Mouse (Mus musculus) embryonic facial prominence, embryonic 10.5 days (tissue): Measurements from ENCODE around the gene Pid1. TPM values are rescaled to one million over a fixed set of nuclear protein-coding genes. Genes with fewer than 3 reads are reported as not detected.

Experiments used
- DNase-seq: peaks from one replicate; pipeline ENCODE4 v3.0.0-alpha.2; 2017; ENCODE audit warnings: low spot score
- H3K27ac ChIP-seq: fragments of 300-500 bp; sonication (generic); replicated peaks from 2 replicates; pipeline ENCODE4 v1.5.1; 2016; ENCODE audit warnings: mild to moderate bottlenecking
- H3K27me3 ChIP-seq: fragments of 300-500 bp; sonication (generic); replicated peaks from 2 replicates; pipeline ENCODE4 v1.6.1; 2016; ENCODE audit warnings: low read depth, mild to moderate bottlenecking; ENCODE audit not compliant: poor library complexity, severe bottlenecking
- H3K36me3 ChIP-seq: fragments of 300-500 bp; sonication (generic); replicated peaks from 2 replicates; pipeline ENCODE4 v1.6.1; 2016; ENCODE audit warnings: mild to moderate bottlenecking, moderate library complexity
- H3K4me1 ChIP-seq: fragments of 300-500 bp; sonication (generic); 2 replicates; pipeline ENCODE4 v1.6.1; 2016
- H3K4me3 ChIP-seq: fragments of 300-500 bp; sonication (generic); 2 replicates; pipeline ENCODE4 v1.5.1; 2016; ENCODE audit warnings: mild to moderate bottlenecking, moderate library complexity
- H3K9me3 ChIP-seq: fragments of 300-500 bp; sonication (generic); 2 replicates; pipeline ENCODE4 v1.6.1; 2016; ENCODE audit warnings: mild to moderate bottlenecking
- WGBS: fragments of 180-500 bp; shearing (Covaris S2); methylation state at CpG from one replicate; pipeline ENCODE4 v1.1.7; 2016; 5-methylcytosine and 5-hydroxymethylcytosine counted together
- microRNA-seq: library from miRNA; unstranded; fragments of <30 nt; microRNA quantifications from one replicate; pipeline ENCODE4, GENCODE M21; 2017
- polyA plus RNA-seq: library from polyadenylated mRNA; unstranded; fragments of >200 nt; fragmentation: Nextera tagmentation; extraction: Ambion mirVana; gene quantifications from 2 replicates; pipeline ENCODE4 v1.2.1, GENCODE M21; 2016

Gene Pid1
- polyA plus RNA-seq, 1 experiment from 2014 or later: 16.5 TPM

DNA sequence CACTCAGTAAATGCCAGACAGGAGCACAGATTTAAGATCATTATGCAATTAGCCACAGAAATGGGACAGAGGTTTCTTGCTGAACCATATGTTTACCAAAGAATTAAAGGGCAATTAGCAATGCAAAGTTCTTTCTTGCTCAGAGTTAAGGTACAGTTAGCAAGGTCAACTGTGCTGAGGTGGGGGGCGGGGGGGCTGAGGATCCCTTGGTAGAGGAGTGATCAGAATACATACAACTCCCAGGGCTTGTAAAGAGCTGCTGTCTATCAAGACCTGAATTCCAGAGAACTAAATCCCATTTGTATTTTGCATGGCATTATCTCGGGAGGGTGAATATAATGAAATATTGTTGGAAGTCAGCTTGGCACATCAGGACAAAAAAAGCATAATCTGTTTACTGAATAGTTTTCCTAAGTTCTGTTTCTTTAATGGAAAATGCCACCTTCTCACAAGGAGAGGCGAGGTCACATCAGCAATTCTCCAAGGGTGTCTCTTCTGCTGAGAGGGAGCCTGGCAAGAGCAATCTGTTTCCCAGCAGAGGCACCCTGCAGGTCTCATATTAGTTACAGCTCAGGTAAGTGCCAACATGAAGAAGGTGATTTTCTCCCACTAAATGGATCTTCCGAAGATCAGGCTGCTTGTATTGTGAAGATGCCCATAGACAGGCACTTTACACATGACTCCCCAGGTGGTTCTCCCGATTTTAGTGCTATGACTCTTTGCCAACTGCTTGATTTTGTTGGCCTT, 306.9 kb downstream of the Pid1 start:
- H3K9me3 ChIP-seq: no peaks in the 10 kb centered on the region
- H3K4me1 ChIP-seq: peaks cover 12% of the 10 kb centered on the region
- no peak overlapping the region for H3K4me3 ChIP-seq
- no peak overlapping the region for H3K27ac ChIP-seq
- H3K27me3 ChIP-seq: no peaks in the 10 kb centered on the region
- no peaks in the 10 kb centered on the region for H3K36me3 ChIP-seq
- no peak for DNase-seq
- 74% methylated on average over 5 of the region's 5 CpGs for WGBS

DNA sequence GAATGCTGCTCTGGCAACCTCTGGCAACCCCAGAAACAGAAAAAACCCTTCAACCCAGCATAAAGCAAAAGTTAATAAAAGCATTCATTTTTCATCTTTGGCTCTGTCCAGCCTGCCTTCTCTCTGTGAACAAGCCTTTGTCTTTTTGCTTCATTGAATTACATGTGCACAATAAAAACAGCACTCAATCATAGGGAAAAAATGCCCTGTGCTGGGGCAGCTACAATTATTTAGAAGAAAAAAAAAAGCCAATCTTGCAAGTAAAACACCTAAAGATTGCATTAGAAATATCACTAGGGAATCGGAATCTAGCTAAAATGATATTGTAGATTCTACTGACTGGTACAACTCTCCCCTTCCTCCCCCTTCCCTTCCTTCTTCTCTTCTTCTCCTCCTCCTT, 307.7 kb downstream of the Pid1 start:
- 70% methylated on average over 1 of the region's 1 CpGs for WGBS
- no peak for DNase-seq
- peaks cover 12% of the 10 kb centered on the region for H3K4me1 ChIP-seq
- no peaks in the 10 kb centered on the region for H3K36me3 ChIP-seq
- H3K4me3 ChIP-seq: no peak overlapping the region
- H3K27ac ChIP-seq: no peak overlapping the region
- H3K27me3 ChIP-seq: no peaks in the 10 kb centered on the region
- no peaks in the 10 kb centered on the region for H3K9me3 ChIP-seq

DNA sequence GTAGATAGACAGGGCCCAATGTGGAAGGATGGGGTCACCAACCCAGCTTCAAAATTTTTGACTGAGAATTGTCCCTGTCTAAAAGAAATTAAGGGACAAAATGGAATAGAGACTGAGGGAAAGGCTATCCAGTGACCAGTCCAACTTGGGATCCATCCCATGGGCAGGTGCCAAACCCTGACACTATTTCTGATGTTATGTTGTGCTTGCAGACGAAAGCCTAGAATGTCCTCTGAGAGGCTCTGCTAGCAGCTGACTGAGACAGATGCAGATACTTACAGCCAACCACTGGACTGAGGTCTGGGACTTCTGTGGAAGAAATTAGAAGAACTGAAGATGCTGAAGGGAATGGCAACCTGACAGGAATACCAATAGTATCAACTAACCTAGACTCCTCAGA, 338.2 kb downstream of the Pid1 start:
- no peak for DNase-seq
- no peaks in the 10 kb centered on the region for H3K36me3 ChIP-seq
- H3K9me3 ChIP-seq: no peaks in the 10 kb centered on the region
- WGBS: 85% methylated on average over 1 of the region's 1 CpGs
- H3K27ac ChIP-seq: no peak overlapping the region
- H3K27me3 ChIP-seq: no peaks in the 10 kb centered on the region
- H3K4me3 ChIP-seq: no peak overlapping the region
- no peaks in the 10 kb centered on the region for H3K4me1 ChIP-seq

DNA sequence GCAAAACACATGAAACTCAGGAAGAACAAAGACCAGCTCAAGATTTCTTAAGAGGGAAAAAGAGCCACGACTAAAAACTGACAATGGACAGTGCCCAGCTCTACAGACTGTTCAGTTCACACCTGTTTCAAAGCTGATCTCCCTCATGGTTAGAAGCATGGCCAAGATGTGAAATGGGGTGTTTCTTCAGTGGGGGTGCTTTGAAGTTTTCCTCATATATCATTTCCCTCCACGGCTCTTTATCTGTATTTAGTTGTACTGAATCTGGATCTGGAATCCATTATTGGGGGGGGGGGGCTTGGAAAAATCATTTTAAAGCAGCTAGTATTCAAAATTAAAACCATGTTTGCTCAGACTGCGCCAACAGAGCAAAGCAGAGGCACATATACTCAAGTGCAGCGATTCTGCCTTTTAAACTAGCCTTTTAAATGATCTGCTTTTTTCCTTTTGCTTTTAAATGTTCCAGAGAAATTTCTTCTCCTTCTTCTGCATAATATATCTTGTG, 351.1 kb downstream of the Pid1 start:
- Histone ChIP-seq H3K36me3 (no peaks in the 10 kb centered on the region), H3K4me3 (no peak overlapping the region), H3K27ac (no peak overlapping the region), H3K9me3 (no peaks in the 10 kb centered on the region), H3K4me1 (peaks cover 6% of the 10 kb centered on the region; the same call in 1 of the 2 replicates), H3K27me3 (no peaks in the 10 kb centered on the region)
- WGBS: 70% methylated on average over 4 of the region's 4 CpGs
- no peak for DNase-seq

DNA sequence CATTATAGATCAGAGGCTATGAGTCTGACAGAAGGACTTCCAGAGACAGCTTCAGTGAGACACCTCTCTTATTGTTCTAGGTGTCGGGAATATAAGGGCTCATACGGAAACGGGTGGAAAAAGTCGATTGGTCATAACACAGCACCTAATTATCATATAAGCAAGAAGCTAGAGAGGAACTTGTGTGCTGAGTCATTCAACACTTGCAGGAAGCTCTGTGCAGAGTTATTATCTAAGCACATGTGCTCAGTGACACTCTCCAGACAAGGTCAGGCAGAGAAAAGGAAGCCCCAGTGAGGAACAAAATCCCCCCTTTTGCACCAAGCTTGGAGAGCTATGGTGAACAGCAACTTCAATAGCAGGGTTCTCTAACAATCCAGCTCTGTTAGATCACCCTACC, 361.4 kb downstream of the Pid1 start:
- H3K27ac ChIP-seq: no peak overlapping the region
- no peak for DNase-seq
- no peak overlapping the region for H3K4me3 ChIP-seq
- H3K27me3 ChIP-seq: no peaks in the 10 kb centered on the region
- no peaks in the 10 kb centered on the region for H3K36me3 ChIP-seq
- H3K9me3 ChIP-seq: no peaks in the 10 kb centered on the region
- no peaks in the 10 kb centered on the region for H3K4me1 ChIP-seq
- WGBS: 89% methylated on average over 4 of the region's 4 CpGs

Small RNAs within 50 kb of the gene (microRNA-seq; reads per million reads assigned to microRNA genes)
- gene Mir6353: not detected
